Mouse (Mus musculus) embryo, embryonic 10.5 days (tissue): ENCODE data around the gene Myh10.

Experiments
- DNase-seq: peaks from one replicate; pipeline ENCODE4 v3.0.0-alpha.2; 2015; ENCODE audit warnings: low spot score

Myh10 gene

GRCm38 (mm10) chr11:68691321-68692009 lies at the start of gene Myh10:
Gene Myh10, plus strand, starts transcription at chr11:68691559.
- DNase-seq, result peak; percentile 100

- DNase-seq, result no peak
Measured at GRCm38 (mm10) chr11:68644781-68645180, 46.6 kb upstream of the Myh10 start.

- no peak for DNase-seq
Measured at GRCm38 (mm10) chr11:68647808-68648207, 43.6 kb upstream of the Myh10 start.

GRCm38 (mm10) chr11:68648385-68649148 lies 42.8 kb upstream of the Myh10 start:
- no peak for DNase-seq

- DNase-seq, result no peak
Measured at GRCm38 (mm10) chr11:68651518-68651917, 39.8 kb upstream of the Myh10 start.

GRCm38 (mm10) chr11:68655524-68655923 lies 35.8 kb upstream of the Myh10 start:
- DNase-seq, result no peak

GRCm38 (mm10) chr11:68656887-68657685 lies 34.3 kb upstream of the Myh10 start:
- DNase-seq, result no peak

- DNase-seq, result no peak
Measured at GRCm38 (mm10) chr11:68657811-68658210, 33.5 kb upstream of the Myh10 start.

- peak; percentile 40 for DNase-seq
Measured at GRCm38 (mm10) chr11:68665331-68665730, 26.0 kb upstream of the Myh10 start.

- peak; percentile 46 for DNase-seq
Measured at GRCm38 (mm10) chr11:68666210-68666609, 25.1 kb upstream of the Myh10 start.

- DNase-seq, result no peak
Measured at GRCm38 (mm10) chr11:68672270-68672970, 18.9 kb upstream of the Myh10 start.

- no peak for DNase-seq
Measured at GRCm38 (mm10) chr11:68674071-68674470, 17.3 kb upstream of the Myh10 start.

- DNase-seq, result no peak
Measured at GRCm38 (mm10) chr11:68674643-68675042, 16.7 kb upstream of the Myh10 start.

- DNase-seq, result no peak
Measured at GRCm38 (mm10) chr11:68675274-68675673, 16.1 kb upstream of the Myh10 start.

- no peak for DNase-seq
Measured at GRCm38 (mm10) chr11:68681254-68681839, 10.0 kb upstream of the Myh10 start.

- DNase-seq, result no peak
Measured at GRCm38 (mm10) chr11:68682136-68682806, 9.1 kb upstream of the Myh10 start.

- DNase-seq, result no peak
Measured at GRCm38 (mm10) chr11:68686001-68686400, 5.4 kb upstream of the Myh10 start.

- peak; percentile 23 for DNase-seq
Measured at GRCm38 (mm10) chr11:68689304-68689703, 2.1 kb upstream of the Myh10 start.

- peak; percentile 22 for DNase-seq
Measured at GRCm38 (mm10) chr11:68690465-68690864, 894 bp upstream of the Myh10 start.

- peak; percentile 72 for DNase-seq
Measured at GRCm38 (mm10) chr11:68692010-68692692, 792 bp downstream of the Myh10 start.
